Mouse (Mus musculus): Measurements from ENCODE around the gene Emilin2. TPM values are rescaled to one million over a fixed set of nuclear protein-coding genes. Genes with fewer than 3 reads are reported as not detected.

Emilin2 gene
- polyA plus RNA-seq, 1 experiment from 2014 or later: 1.1 TPM

DNA sequence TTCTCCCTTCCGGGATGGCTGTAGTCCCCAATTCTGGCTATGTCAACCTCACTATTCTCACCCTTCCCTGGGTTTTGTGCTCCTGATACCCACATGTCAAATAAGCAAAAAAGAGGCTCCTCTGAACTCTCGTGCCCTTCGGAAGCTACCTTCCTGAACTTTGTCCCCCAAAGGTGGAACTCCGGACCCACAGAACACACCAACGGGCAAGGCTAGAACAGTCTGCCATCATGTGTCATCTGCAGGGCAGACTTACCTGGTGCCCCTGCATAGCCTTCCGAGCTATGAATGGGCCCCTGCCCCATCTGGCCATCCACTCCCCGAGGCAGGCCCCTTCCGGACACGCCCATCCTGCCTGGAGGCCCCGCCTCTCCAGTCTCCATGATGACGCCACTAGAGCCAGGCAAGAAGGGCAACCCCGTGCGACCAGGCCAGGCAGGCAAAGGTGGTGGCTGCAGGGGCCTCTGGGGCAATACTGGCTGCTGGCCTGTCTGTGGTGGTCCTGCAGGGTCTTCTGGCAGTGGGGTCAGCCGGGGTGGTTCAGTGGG, 55.6 kb downstream of the Emilin2 start:
- Histone ChIP-seq H3K9ac (replicated peaks) (no peak overlapping the region), H3K27ac (replicated peaks) (no peak overlapping the region), H3K36me3 (no peaks in the 10 kb centered on the region), H3K27me3 (no peaks in the 10 kb centered on the region), H3K4me2 (replicated peaks) (no peak overlapping the region), H3K4me1 (peaks cover 6% of the 10 kb centered on the region), H3K4me3 (no peak overlapping the region), H3K9me3 (no peaks in the 10 kb centered on the region)
- ATAC-seq (replicated peaks): no peak
- WGBS: 83% methylated on average over 14 of the region's 14 CpGs

DNA sequence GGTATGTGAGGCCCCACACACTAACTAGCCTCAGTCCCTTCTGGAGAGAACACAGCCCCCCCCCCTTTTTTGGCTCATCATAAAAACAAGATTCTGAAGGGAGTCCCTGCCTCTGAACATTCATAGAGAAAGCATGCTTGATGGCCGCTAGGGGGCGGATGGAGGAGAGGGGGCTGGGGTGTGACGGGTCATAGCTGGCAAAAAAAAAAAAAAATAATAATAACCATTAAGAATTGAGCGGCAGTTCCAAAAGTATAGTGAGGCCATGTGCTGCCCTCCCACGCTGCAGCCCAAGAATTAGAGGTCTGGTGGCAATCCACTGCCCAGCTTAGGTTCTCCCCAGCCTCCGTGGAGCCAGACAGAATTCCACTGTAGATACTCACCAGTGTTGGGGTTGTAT, 57.0 kb downstream of the Emilin2 start:
- no peak for ATAC-seq (replicated peaks)
- H3K9me3 ChIP-seq: no peaks in the 10 kb centered on the region
- H3K9ac ChIP-seq (replicated peaks): no peak overlapping the region
- H3K4me3 ChIP-seq: no peak overlapping the region
- no peak overlapping the region for H3K4me2 ChIP-seq (replicated peaks)
- H3K36me3 ChIP-seq: no peaks in the 10 kb centered on the region
- WGBS: 62% methylated on average over 6 of the region's 6 CpGs
- H3K27ac ChIP-seq (replicated peaks): no peak overlapping the region
- no peaks in the 10 kb centered on the region for H3K27me3 ChIP-seq
- H3K4me1 ChIP-seq: peaks cover 6% of the 10 kb centered on the region

DNA sequence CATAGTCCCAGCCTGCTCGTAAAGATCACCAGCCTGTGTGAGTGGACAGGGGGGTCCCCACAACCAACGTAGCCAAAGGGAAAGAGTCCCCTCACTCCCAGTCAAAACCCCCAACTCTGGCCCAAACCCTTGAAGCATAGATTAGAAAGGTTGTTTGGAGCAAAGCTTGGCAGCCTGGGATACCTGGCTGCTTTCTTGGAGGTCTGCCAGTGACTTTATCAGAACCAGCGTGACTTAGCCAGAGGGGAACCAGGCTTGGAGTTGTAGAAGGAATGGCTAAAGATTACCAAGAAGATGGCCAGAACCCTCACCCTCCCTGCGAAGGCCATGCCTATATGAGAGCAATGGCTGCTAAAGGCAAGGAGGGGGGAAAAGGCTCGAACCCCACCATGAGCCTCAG, 57.7 kb downstream of the Emilin2 start:
- Histone ChIP-seq H3K36me3 (no peaks in the 10 kb centered on the region), H3K9me3 (no peaks in the 10 kb centered on the region), H3K9ac (replicated peaks) (no peak overlapping the region), H3K4me3 (no peak overlapping the region), H3K4me2 (replicated peaks) (no peak overlapping the region), H3K27me3 (no peaks in the 10 kb centered on the region), H3K4me1 (peaks cover 6% of the 10 kb centered on the region), H3K27ac (replicated peaks) (no peak overlapping the region)
- no peak for ATAC-seq (replicated peaks)
- WGBS: 81% methylated on average over 5 of the region's 5 CpGs

DNA sequence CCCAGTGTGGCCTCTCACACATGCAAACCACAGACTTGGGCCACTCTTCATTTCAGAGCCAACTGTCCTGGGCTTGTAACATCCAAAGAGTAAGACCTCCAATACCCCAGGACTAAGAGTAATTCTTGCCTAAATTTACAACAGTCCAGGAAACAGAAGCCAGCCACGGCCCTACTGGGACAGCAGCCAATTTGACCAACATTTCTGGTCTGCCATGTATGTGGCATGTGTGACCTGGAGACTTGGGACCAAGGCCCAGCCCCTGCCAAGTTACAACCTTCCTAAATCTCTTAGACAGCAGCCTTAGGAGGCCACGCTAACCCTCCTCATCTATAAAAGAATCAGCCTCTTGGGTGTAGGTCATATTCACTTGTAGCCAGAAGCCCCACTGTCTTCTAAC, 58.4 kb downstream of the Emilin2 start:
- no peak for ATAC-seq (replicated peaks)
- no peak overlapping the region for H3K27ac ChIP-seq (replicated peaks)
- no peak overlapping the region for H3K4me3 ChIP-seq
- peaks cover 6% of the 10 kb centered on the region for H3K4me1 ChIP-seq
- no peak overlapping the region for H3K9ac ChIP-seq (replicated peaks)
- H3K27me3 ChIP-seq: no peaks in the 10 kb centered on the region
- H3K36me3 ChIP-seq: 0 out of 2 replicates have a peak, but pooled peaks cover under 1% of the 10 kb centered on the region
- no peak overlapping the region for H3K4me2 ChIP-seq (replicated peaks)
- H3K9me3 ChIP-seq: no peaks in the 10 kb centered on the region
- 90% methylated on average over 2 of the region's 2 CpGs for WGBS

DNA sequence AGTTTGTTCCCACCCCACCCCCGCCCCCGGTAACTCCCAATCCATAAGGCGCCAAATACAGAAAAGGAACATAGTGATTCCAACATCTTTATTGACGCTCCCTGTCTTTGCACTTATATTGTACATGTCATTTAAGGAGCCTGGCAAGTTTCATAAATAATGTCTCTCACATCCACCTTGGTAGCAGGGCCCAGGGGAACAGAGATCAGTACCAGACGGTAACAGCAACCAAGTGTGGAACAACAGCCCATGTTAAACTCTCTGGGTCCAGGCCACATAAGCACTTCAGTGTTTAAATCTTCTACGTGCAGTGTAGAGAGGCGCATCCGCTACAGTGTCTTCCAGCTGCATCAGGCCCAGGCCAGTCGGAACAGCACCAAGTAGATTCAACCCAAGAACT, 59.7 kb downstream of the Emilin2 start:
- Histone ChIP-seq H3K4me1 (peaks cover 6% of the 10 kb centered on the region), H3K27ac (replicated peaks) (no peak overlapping the region), H3K4me3 (no peak overlapping the region), H3K4me2 (replicated peaks) (no peak overlapping the region), H3K27me3 (no peaks in the 10 kb centered on the region), H3K9ac (replicated peaks) (no peak overlapping the region), H3K36me3 (0 out of 2 replicates have a peak, but pooled peaks cover 9% of the 10 kb centered on the region), H3K9me3 (no peaks in the 10 kb centered on the region)
- WGBS: 87% methylated on average over 9 of the region's 9 CpGs
- 0 out of 2 replicates have a peak, but pooled peaks have one; percentile 20 for ATAC-seq (replicated peaks)

DNA sequence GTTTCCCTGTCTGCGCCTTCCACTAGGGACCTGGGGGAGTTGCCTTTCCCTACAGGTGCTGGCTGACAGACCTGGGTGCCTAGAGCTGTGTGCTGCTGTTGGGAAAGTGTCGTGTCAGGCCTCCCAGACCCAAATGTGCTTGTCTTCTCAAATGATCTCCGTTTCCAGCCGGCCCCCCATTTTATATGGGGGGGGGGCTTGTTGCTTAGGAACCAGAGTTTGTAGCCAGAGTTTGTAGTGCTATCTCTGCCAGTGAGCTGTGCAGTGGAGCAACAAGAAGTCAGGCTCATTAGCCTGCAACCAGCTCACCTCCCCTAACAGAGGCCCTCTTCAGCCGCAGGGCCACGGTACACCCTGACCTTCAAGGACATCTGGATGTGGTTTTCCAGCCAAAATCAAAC, 60.2 kb downstream of the Emilin2 start:
- Histone ChIP-seq H3K27ac (replicated peaks) (no peak overlapping the region), H3K9me3 (no peaks in the 10 kb centered on the region), H3K9ac (replicated peaks) (no peak overlapping the region), H3K4me1 (peaks cover 6% of the 10 kb centered on the region), H3K36me3 (0 out of 2 replicates have a peak, but pooled peaks cover 11% of the 10 kb centered on the region), H3K27me3 (no peaks in the 10 kb centered on the region), H3K4me2 (replicated peaks) (no peak overlapping the region), H3K4me3 (no peak overlapping the region)
- WGBS: 67% methylated on average over 6 of the region's 6 CpGs
- ATAC-seq (replicated peaks): no peak

DNA sequence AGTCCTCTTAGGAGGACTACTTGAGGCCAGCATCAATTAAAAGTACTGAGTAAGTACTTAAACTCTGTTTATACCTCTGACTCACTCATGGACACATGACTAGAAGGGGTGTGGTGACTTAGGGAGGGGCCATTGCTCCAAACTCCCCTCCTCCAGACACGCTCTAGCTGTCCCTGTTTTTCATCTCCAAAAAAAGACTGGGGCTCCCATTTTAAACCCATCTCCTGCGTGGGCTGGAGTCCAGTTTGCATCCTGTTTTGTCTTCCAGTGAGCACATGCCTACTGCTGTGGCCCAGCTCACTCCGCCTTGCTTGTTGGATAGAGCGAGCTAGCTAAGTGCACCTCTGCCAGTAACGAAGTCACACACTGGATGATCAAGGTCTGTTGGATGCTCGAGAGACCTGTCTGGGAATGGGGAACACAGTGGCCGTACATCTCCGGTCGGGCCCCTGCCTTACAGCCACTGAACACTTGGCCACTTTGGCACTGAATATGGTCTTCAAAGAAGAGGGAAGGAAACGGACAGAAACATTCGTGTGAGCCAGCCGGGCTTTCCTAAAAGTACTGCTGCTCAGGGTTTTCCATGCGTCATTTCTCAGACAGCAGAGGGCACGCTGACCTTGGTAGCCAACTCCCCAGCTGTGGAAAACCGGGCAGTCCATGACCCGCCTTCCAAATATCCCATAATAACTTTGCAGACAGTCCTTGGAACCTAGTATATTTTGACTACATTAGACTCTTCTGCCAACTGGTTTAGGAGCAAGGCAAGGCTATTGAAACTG, 60.8 kb downstream of the Emilin2 start:
- Histone ChIP-seq H3K27me3 (no peaks in the 10 kb centered on the region), H3K4me2 (replicated peaks) (no peak overlapping the region), H3K9ac (replicated peaks) (no peak overlapping the region), H3K36me3 (peaks cover 17% of the 10 kb centered on the region; the same call in 1 of the 2 replicates), H3K4me1 (peaks cover 6% of the 10 kb centered on the region), H3K4me3 (no peak overlapping the region), H3K9me3 (no peaks in the 10 kb centered on the region), H3K27ac (replicated peaks) (no peak overlapping the region)
- ATAC-seq (replicated peaks): no peak
- WGBS: 86% methylated on average over 16 of the region's 16 CpGs

DNA sequence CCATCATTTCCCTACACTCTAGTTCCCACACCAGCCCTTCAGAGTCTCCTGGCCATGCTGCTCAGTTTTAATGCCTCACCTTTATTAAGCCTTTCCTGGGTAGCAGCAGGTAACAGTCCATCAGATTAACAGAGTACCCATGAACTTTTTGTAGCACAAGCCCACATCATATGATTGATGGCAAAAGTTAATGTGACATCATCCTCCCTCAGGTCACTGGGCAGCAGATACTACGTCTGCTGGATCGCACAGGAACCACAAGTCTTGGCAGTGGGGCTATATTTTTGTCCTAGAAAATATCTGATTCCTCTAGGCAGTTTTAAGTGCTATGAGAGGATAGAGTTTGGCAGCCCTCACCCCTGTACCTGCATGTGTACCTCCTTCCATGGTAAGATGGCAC, 61.7 kb downstream of the Emilin2 start:
- Histone ChIP-seq H3K27ac (replicated peaks) (no peak overlapping the region), H3K4me3 (no peak overlapping the region), H3K36me3 (peaks cover 23% of the 10 kb centered on the region), H3K27me3 (no peaks in the 10 kb centered on the region), H3K9ac (replicated peaks) (no peak overlapping the region), H3K9me3 (no peaks in the 10 kb centered on the region), H3K4me1 (peaks cover 6% of the 10 kb centered on the region), H3K4me2 (replicated peaks) (no peak overlapping the region)
- no peak for ATAC-seq (replicated peaks)
- 92% methylated on average over 2 of the region's 2 CpGs for WGBS

DNA sequence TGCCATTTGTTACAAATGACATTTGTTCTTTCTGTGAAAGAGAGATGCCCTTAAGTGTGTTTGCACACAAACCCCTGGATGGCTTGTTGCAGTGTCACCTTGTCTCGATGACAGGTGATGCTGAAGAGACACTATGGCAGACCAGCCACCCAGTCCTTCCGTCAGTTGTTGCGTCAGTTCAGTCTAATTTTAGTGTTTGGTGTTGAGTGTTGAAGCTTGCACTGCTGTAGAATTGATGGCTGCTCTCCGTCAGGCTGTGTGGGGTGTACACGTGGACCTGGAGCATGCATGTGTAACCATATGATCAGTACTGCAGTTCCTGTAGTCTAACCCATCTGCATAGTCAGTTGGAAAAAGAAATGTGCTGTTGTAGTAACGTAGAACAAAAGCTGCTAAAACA, 62.8 kb downstream of the Emilin2 start:
- H3K27ac ChIP-seq (replicated peaks): no peak overlapping the region
- no peak overlapping the region for H3K4me2 ChIP-seq (replicated peaks)
- 83% methylated on average over 6 of the region's 6 CpGs for WGBS
- H3K9ac ChIP-seq (replicated peaks): no peak overlapping the region
- peaks cover 30% of the 10 kb centered on the region for H3K36me3 ChIP-seq
- ATAC-seq (replicated peaks): no peak
- no peaks in the 10 kb centered on the region for H3K27me3 ChIP-seq
- peaks cover 6% of the 10 kb centered on the region for H3K4me1 ChIP-seq
- H3K9me3 ChIP-seq: no peaks in the 10 kb centered on the region
- H3K4me3 ChIP-seq: no peak overlapping the region

DNA sequence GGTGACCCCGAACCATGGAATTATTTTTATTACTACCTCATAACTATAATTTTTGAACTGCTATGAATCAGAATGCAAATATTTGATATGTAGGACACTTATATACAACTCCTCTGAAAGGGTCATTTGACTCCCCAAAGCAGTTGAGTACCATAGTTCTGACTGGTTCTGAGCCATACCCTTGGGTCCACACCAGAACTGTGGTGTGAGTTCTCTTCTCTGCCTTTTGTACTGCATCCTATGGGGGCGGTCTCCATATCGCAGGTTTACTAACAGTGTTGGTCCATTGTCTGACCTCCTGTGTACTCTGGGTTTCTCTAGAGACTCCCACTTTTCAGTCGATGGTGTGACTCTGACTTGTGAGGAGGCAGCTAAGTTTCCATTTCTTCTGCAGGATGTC, 65.8 kb downstream of the Emilin2 start:
- Histone ChIP-seq H3K9ac (replicated peaks) (no peak overlapping the region), H3K4me3 (no peak overlapping the region), H3K27ac (replicated peaks) (no peak overlapping the region), H3K4me1 (no peaks in the 10 kb centered on the region), H3K4me2 (replicated peaks) (no peak overlapping the region), H3K27me3 (no peaks in the 10 kb centered on the region), H3K36me3 (peaks cover 52% of the 10 kb centered on the region), H3K9me3 (no peaks in the 10 kb centered on the region)
- 91% methylated on average over 4 of the region's 4 CpGs for whole genome bisulfite sequencing
- no peak for ATAC-seq (replicated peaks)

DNA sequence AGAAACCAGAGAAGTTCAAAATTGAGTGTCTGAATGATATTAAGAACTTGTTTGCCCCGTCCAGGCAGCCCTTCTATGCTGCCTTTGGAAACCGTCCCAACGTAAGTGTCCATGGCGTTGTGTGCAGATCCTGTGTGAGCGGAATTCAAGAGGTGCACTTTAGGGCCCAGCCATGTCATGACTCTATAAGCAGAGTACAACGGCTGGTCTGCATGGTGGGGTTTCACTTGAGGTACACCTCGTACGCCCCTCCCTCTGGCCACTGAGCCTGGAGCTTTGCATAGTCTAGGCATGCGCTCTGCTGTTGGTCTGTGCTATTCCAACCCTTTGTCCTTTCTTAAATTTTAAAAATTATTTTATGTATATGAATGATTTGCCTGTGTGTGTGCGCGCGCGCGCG, 66.6 kb downstream of the Emilin2 start:
- H3K4me1 ChIP-seq: no peaks in the 10 kb centered on the region
- H3K27me3 ChIP-seq: no peaks in the 10 kb centered on the region
- no peaks in the 10 kb centered on the region for H3K9me3 ChIP-seq
- no peak for ATAC-seq (replicated peaks)
- H3K4me3 ChIP-seq: no peak overlapping the region
- H3K27ac ChIP-seq (replicated peaks): no peak overlapping the region
- 97% methylated on average over 15 of the region's 15 CpGs for WGBS
- H3K4me2 ChIP-seq (replicated peaks): no peak overlapping the region
- peaks cover 52% of the 10 kb centered on the region for H3K36me3 ChIP-seq
- H3K9ac ChIP-seq (replicated peaks): no peak overlapping the region

DNA sequence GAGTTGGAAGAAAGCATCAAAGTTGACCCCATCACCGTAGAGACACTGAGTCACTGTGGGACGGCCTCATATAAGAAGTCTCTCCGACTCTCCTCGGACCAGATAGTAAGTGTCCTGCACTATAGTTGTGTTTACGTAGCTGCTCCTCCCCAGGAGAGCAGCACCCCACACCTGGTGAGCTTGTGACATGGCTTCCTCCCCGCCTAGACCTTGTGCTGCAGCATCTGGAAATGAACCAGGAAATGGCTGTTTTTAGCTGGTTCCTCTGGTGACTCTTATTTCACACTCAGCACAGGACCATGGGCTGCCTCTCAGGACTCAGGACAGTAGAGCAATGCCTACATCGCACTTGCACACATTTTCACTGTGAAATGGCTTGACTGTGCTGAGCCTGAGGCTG, 69.1 kb downstream of the Emilin2 start:
- no peaks in the 10 kb centered on the region for H3K9me3 ChIP-seq
- 94% methylated on average over 7 of the region's 7 CpGs for WGBS
- no peaks in the 10 kb centered on the region for H3K4me1 ChIP-seq
- H3K27ac ChIP-seq (replicated peaks): no peak overlapping the region
- H3K4me2 ChIP-seq (replicated peaks): no peak overlapping the region
- no peak overlapping the region for H3K9ac ChIP-seq (replicated peaks)
- peaks cover 59% of the 10 kb centered on the region for H3K36me3 ChIP-seq
- ATAC-seq (replicated peaks): no peak
- no peak overlapping the region for H3K4me3 ChIP-seq
- no peaks in the 10 kb centered on the region for H3K27me3 ChIP-seq

DNA sequence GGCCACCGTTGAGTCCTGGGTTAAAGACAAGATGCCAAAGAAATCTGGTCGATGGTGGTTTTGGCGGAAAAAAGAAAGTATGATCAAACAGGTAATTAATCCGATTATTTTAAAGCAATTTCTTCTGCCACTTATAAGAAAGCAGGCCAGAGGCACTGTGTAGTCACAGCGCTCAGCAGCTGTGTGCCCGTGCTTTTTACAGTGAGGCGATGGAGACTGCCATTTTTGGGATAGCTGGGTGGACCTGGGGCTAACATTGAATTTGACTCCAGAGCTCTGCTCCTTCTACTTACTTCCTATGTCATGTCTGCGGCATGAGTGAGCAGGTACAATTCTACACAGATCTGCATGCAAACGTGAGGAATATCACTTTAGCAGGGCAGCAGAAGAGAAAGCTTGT, 71.0 kb downstream of the Emilin2 start:
- H3K4me2 ChIP-seq (replicated peaks): no peak overlapping the region
- no peak overlapping the region for H3K27ac ChIP-seq (replicated peaks)
- peaks cover 46% of the 10 kb centered on the region for H3K36me3 ChIP-seq
- no peaks in the 10 kb centered on the region for H3K27me3 ChIP-seq
- 96% methylated on average over 9 of the region's 9 CpGs for WGBS
- no peaks in the 10 kb centered on the region for H3K4me1 ChIP-seq
- no peaks in the 10 kb centered on the region for H3K9me3 ChIP-seq
- no peak overlapping the region for H3K4me3 ChIP-seq
- H3K9ac ChIP-seq (replicated peaks): no peak overlapping the region
- ATAC-seq (replicated peaks): no peak

Data from forebrain, embryonic 15.5 days (tissue).